Mouse (Mus musculus): ENCODE data around the gene Dpep2nb. TPM values are rescaled to one million over a fixed set of nuclear protein-coding genes. Genes with fewer than 3 reads are reported as not detected.

Dpep2nb gene
- total RNA-seq (2012; rRNA removed) (not detected in 2 replicates), total RNA-seq (2014; rRNA removed) (not detected in 2 replicates), polyA plus RNA-seq (2012; ENCODE audit: insufficient read length, low read depth) (not detected in 2 replicates)

DNA sequence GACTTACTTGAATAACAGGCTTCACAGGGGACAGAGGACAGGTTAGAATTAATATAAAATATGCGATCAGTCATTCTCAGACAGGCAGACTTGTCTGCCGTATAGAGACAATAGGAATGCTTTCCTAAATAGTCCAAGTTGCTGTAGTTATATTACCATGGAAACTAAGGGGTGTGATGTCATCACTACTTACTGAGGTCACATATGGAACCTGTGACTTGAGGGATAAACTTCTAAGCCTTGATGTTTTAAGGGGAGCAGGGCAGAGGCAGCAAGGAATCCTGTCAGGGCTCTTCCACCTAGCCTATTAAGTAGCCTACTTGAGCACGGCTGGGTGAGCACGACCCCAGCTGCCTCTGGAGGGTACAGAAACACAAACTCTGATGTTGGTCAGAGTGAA is at the start of gene Dpep2nb:
TSS of gene Dpep2nb (minus strand) at position 101 of the 400 bp plus-strand sequence.
- dilution Hi-C loops (cut with MboI; ENCODE audit: extremely low pct_ligation_motif_present, extremely low pct_unique_long_range_greater_than_20kb, low sequenced_read_pairs), result no loop called here
- Histone ChIP-seq H3K4me1 (ENCODE audit: control insufficient read depth in 1 of 2, insufficient read depth in 2 of 2) (peaks cover 10 to 32% of the 10 kb centered on the region in 2 experiments), H3K27ac (ENCODE audit: insufficient read depth, low read depth) (no peak within 1 kb of the TSS)

DNA sequence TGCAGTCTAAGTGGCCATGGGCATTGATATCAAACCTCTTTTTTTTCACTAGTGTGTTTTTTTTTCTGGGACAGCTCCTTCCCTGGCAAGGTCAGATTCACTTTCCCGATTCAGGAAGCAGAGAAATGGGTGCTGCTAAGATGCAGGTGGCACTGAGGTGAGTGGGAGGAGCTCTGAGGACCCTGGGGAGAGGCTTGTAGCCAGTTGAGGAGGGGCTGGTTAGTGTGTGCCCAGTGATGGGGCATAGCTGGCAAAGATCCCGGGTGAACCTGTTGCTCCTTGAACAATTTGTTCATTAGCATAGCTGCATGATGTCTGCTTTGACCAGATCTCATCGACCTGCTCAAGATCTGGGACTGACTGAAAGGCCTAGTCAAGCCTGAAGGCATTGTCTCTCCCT is 49.3 kb upstream of the Dpep2nb start:
- Histone ChIP-seq H3K79me2 (replicated peaks; ENCODE audit: control insufficient read depth, extremely low read depth, insufficient read depth, poor library complexity, severe bottlenecking) (peaks cover 54% of the 10 kb centered on the region), H3K36me3 (replicated peaks in 1 of 2; ENCODE audit: control insufficient read depth in 1 of 2, insufficient read depth in 1 of 2, low read length in 1 of 2) (peaks cover 0 to 27% of the 10 kb centered on the region in 2 experiments), H3K4me2 (ENCODE audit: insufficient read depth, low read depth, poor library complexity, severe bottlenecking) (peak overlapping the region; percentile 79), H3K27ac (ENCODE audit: insufficient read depth, low read depth) (peak overlapping the region; percentile 95), H3K9me3 (replicated peaks; ENCODE audit: low read length) (no peaks in the 10 kb centered on the region), H3K4me1 (ENCODE audit: control insufficient read depth in 1 of 2, insufficient read depth in 2 of 2) (peaks cover 14 to 40% of the 10 kb centered on the region in 2 experiments), H3K27me3 (replicated peaks) (no peaks in the 10 kb centered on the region), H3K4me3 (replicated peaks in 1 of 3; ENCODE audit: low read depth in 2 of 3, low read length in 2 of 3, poor library complexity in 1 of 3) (peak overlapping the region; percentile 53 to 74 (median 60)), H3K9ac (ENCODE audit: insufficient read depth, low read depth) (peak overlapping the region; percentile 95)
- dilution Hi-C loops (cut with MboI; ENCODE audit: extremely low pct_ligation_motif_present, extremely low pct_unique_long_range_greater_than_20kb, low sequenced_read_pairs) (no loop called here), in situ Hi-C loops (cut with MboI; ENCODE audit: low pct_ligation_motif_present, low pct_unique_long_range_greater_than_20kb, low sequenced_read_pairs) (no loop called here)
- peak; percentile 74 for DNase-seq (ENCODE audit: extremely low read depth)
- TF ChIP-seq ELF1 (IDR thresholded peaks at IDR 0.05; ENCODE audit: low read depth, low read length) (peak; percentile 35; the same call in 1 of the 2 replicates), POLR2A (IDR thresholded peaks at IDR 0.05; ENCODE audit: low read depth, low read length) (peak; percentile 46; the same call in 1 of the 2 replicates), SIN3A (IDR thresholded peaks at IDR 0.05; ENCODE audit: low read length) (no peak), HCFC1 (IDR thresholded peaks at IDR 0.05; ENCODE audit: low read depth, low read length) (no peak), MYC (IDR thresholded peaks at IDR 0.05; ENCODE audit: low read depth, low read length) (peak; percentile 32; the same call in 1 of the 2 replicates), ZNF384 (IDR thresholded peaks at IDR 0.05; ENCODE audit: low read depth, low read length) (peak; percentile 56), E2F4 (IDR thresholded peaks at IDR 0.05; ENCODE audit: insufficient replicate concordance, low read depth, low read length) (no peak), USF2 (conservative IDR thresholded peaks at IDR 0.05; ENCODE audit: low read depth, low read length) (no peak), POLR2AphosphoS2 (IDR thresholded peaks at IDR 0.05; ENCODE audit: low read depth, low read length) (0 out of 2 replicates have a peak, but pooled peaks have one; percentile 2), TBP (conservative IDR thresholded peaks at IDR 0.05; ENCODE audit: low read depth, low read length) (peak; percentile 63; the same call in 1 of the 2 replicates), USF1 (IDR thresholded peaks at IDR 0.05; ENCODE audit: low read depth, low read length) (no peak), MXI1 (IDR thresholded peaks at IDR 0.05; ENCODE audit: low read depth, low read length) (no peak; the same call in 1 of the 2 replicates), TCF12 (IDR thresholded peaks at IDR 0.05; ENCODE audit: low read depth, low read length) (peak; percentile 53; the same call in 1 of the 2 replicates), BHLHE40 (IDR thresholded peaks at IDR 0.05; ENCODE audit: low read depth, low read length) (peak; percentile 22; the same call in 1 of the 2 replicates), IRF4 (IDR thresholded peaks at IDR 0.05; ENCODE audit: low read depth, low read length) (peak; percentile 37; the same call in 1 of the 2 replicates), GABPA (IDR thresholded peaks at IDR 0.05; ENCODE audit: insufficient replicate concordance, low read depth, low read length) (no peak), JUN (IDR thresholded peaks at IDR 0.05; ENCODE audit: insufficient read depth, low read depth, low read length) (no peak), ZMIZ1 (IDR thresholded peaks at IDR 0.05; ENCODE audit: low read depth, low read length) (peak; percentile 32; the same call in 1 of the 2 replicates), CHD2 (IDR thresholded peaks at IDR 0.05; ENCODE audit: low read length) (no peak), SMC3 (IDR thresholded peaks at IDR 0.05; ENCODE audit: low read depth, low read length) (no peak), ETS1 (conservative IDR thresholded peaks at IDR 0.05; ENCODE audit: low read depth, low read length) (peak; percentile 36; the same call in 1 of the 2 replicates)

More for the DNA sequence above, at the start of gene Dpep2nb:
- TF ChIP-seq CHD2 (IDR thresholded peaks at IDR 0.05; ENCODE audit: low read length) (no peak), MAX (IDR thresholded peaks at IDR 0.05; ENCODE audit: low read length) (no peak), TBP (conservative IDR thresholded peaks at IDR 0.05; ENCODE audit: low read depth, low read length) (no peak), PAX5 (IDR thresholded peaks at IDR 0.05; ENCODE audit: low read length) (no peak), MEF2A (IDR thresholded peaks at IDR 0.05; ENCODE audit: borderline replicate concordance, low read depth, low read length) (no peak), JUN (IDR thresholded peaks at IDR 0.05; ENCODE audit: insufficient read depth, low read depth, low read length) (no peak), MXI1 (IDR thresholded peaks at IDR 0.05; ENCODE audit: low read depth, low read length) (no peak), GABPA (IDR thresholded peaks at IDR 0.05; ENCODE audit: insufficient replicate concordance, low read depth, low read length) (no peak)
- no peak for DNase-seq (ENCODE audit: extremely low read depth)
- no peak within 1 kb of the TSS for H3K4me3 ChIP-seq (replicated peaks in 1 of 3; ENCODE audit: low read depth in 2 of 3, low read length in 2 of 3, poor library complexity in 1 of 3)
- H3K9me3 ChIP-seq (replicated peaks; ENCODE audit: low read length), result no peaks in the 10 kb centered on the region
- peaks cover 9% of the 10 kb centered on the region for H3K79me2 ChIP-seq (replicated peaks; ENCODE audit: control insufficient read depth, extremely low read depth, insufficient read depth, poor library complexity, severe bottlenecking)
- H3K4me2 ChIP-seq (ENCODE audit: insufficient read depth, low read depth, poor library complexity, severe bottlenecking), result no peak within 1 kb of the TSS
- H3K36me3 ChIP-seq (replicated peaks in 1 of 2; ENCODE audit: control insufficient read depth in 1 of 2, insufficient read depth in 1 of 2, low read length in 1 of 2), result peaks cover 0 to 15% of the 10 kb centered on the region in 2 experiments
- H3K9ac ChIP-seq (ENCODE audit: insufficient read depth, low read depth), result no peak within 1 kb of the TSS
- no peaks in the 10 kb centered on the region for H3K27me3 ChIP-seq (replicated peaks)
- in situ Hi-C loops (cut with MboI; ENCODE audit: low pct_ligation_motif_present, low pct_unique_long_range_greater_than_20kb, low sequenced_read_pairs), result no loop called here
